Mouse (Mus musculus): ENCODE data around the gene Platr17.
"Not testable (repeated sequence)": the region's sequence is repeated elsewhere in the genome, so short reads cannot be mapped to it uniquely, and the experiment has no call there.

The Platr17 gene

GRCm38 (mm10) chr17:33904835-33905234, at the start of gene Platr17:
Platr17 (plus strand) TSS chr17:33905135.
- in situ Hi-C loops (cut with MboI, MseI): loop anchor here (5.0 to 25.0 kb wide), 2 partner anchors 33 to 707 kb away; partner anchors contain the start of genes Agpat1, Egfl8, Gm7029 and Rnf5

- in situ Hi-C loops (cut with MboI, MseI): no loop called here
Observed at GRCm38 (mm10) chr17:33857816-33858215, 47.1 kb upstream of the Platr17 start.

GRCm38 (mm10) chr17:33865330-33866030, 39.5 kb upstream of the Platr17 start:
- in situ Hi-C loops (cut with MboI, MseI): no loop called here

- in situ Hi-C loops (cut with MboI, MseI): loop anchor here (5.0 kb wide), 1 partner anchor 34 kb away; the partner anchor contains the start of genes Daxx and Platr17
Observed at GRCm38 (mm10) chr17:33873537-33873936, 31.4 kb upstream of the Platr17 start, which contains the start of gene Gm7029. Gm7029 (plus strand) TSS chr17:33873837.

- in situ Hi-C loops (cut with MboI, MseI): loop anchor here (5.0 kb wide), 1 partner anchor 33 kb away; the partner anchor contains the start of genes Daxx and Platr17
Observed at GRCm38 (mm10) chr17:33874411-33874810, 30.5 kb upstream of the Platr17 start.

- in situ Hi-C loops (cut with MboI, MseI): not testable (repeated sequence)
Observed at GRCm38 (mm10) chr17:33875797-33876196, 29.1 kb upstream of the Platr17 start.

GRCm38 (mm10) chr17:33884320-33884719, 20.6 kb upstream of the Platr17 start:
- in situ Hi-C loops (cut with MboI, MseI): loop anchor here (5.0 to 10.0 kb wide), 3 partner anchors 37 to 1270 kb away; no protein-coding TSS in a partner anchor

GRCm38 (mm10) chr17:33887802-33888201, 17.1 kb upstream of the Platr17 start:
- in situ Hi-C loops (cut with MboI, MseI): loop anchor here (5.0 to 10.0 kb wide), 3 partner anchors 131 to 1273 kb away; no protein-coding TSS in a partner anchor

- in situ Hi-C loops (cut with MboI, MseI): loop anchor here (5.0 to 10.0 kb wide), 3 partner anchors 131 to 1273 kb away; no protein-coding TSS in a partner anchor
Observed at GRCm38 (mm10) chr17:33888230-33888629, 16.7 kb upstream of the Platr17 start.

GRCm38 (mm10) chr17:33889941-33890532, 14.9 kb upstream of the Platr17 start:
- in situ Hi-C loops (cut with MboI, MseI): loop anchor here (5.0 to 10.0 kb wide), 4 partner anchors 42 to 1275 kb away; no protein-coding TSS in a partner anchor

- in situ Hi-C loops (cut with MboI, MseI): loop anchor here (5.0 kb wide), 1 partner anchor 42 kb away; no protein-coding TSS in a partner anchor
Observed at GRCm38 (mm10) chr17:33890533-33891059, 14.3 kb upstream of the Platr17 start, which contains the start of gene Kifc1. Kifc1 (minus strand) TSS chr17:33890661.

GRCm38 (mm10) chr17:33891357-33891756, 13.6 kb upstream of the Platr17 start:
- in situ Hi-C loops (cut with MboI, MseI): loop anchor here (5.0 kb wide), 1 partner anchor 41 kb away; no protein-coding TSS in a partner anchor

GRCm38 (mm10) chr17:33891892-33892291, 13.0 kb upstream of the Platr17 start:
- in situ Hi-C loops (cut with MboI, MseI): loop anchor here (5.0 kb wide), 1 partner anchor 40 kb away; no protein-coding TSS in a partner anchor

GRCm38 (mm10) chr17:33892429-33892828, 12.5 kb upstream of the Platr17 start:
- in situ Hi-C loops (cut with MboI, MseI): loop anchor here (5.0 kb wide), 1 partner anchor 40 kb away; no protein-coding TSS in a partner anchor

- in situ Hi-C loops (cut with MboI, MseI): loop anchor here (5.0 kb wide), 1 partner anchor 39 kb away; no protein-coding TSS in a partner anchor
Observed at GRCm38 (mm10) chr17:33893011-33893410, 11.9 kb upstream of the Platr17 start.

GRCm38 (mm10) chr17:33897114-33897794, 7.7 kb upstream of the Platr17 start:
- in situ Hi-C loops (cut with MboI, MseI): no loop called here

GRCm38 (mm10) chr17:33898193-33898592, 6.7 kb upstream of the Platr17 start:
- in situ Hi-C loops (cut with MboI, MseI): not testable (repeated sequence)

GRCm38 (mm10) chr17:33899642-33900041, 5.3 kb upstream of the Platr17 start:
- in situ Hi-C loops (cut with MboI, MseI): loop anchor here (25.0 kb wide), 1 partner anchor 713 kb away; the partner anchor contains the start of genes Agpat1, Egfl8 and Rnf5

GRCm38 (mm10) chr17:33900281-33900988, 4.5 kb upstream of the Platr17 start:
- in situ Hi-C loops (cut with MboI, MseI): loop anchor here (25.0 kb wide), 1 partner anchor 712 kb away; the partner anchor contains the start of genes Agpat1, Egfl8 and Rnf5

GRCm38 (mm10) chr17:33900989-33901314, 4.0 kb upstream of the Platr17 start:
- in situ Hi-C loops (cut with MboI, MseI): loop anchor here (25.0 kb wide), 1 partner anchor 711 kb away; the partner anchor contains the start of genes Agpat1, Egfl8 and Rnf5
